Mouse (Mus musculus) midbrain, embryonic 12.5 days (tissue): ENCODE data around the gene Rsad1. TPM values are rescaled to one million over a fixed set of nuclear protein-coding genes. Genes with fewer than 3 reads are reported as not detected.

Experiments used
- ATAC-seq: fragments of 200-750 bp; cut with Nextera tagmentation; 2 replicates; pipeline ENCODE4 v1.8.0; 2017; ENCODE audit warnings: low read depth, moderate TSS enrichment, moderate library complexity; ENCODE audit not compliant: low FRiP score
- H3K27ac ChIP-seq: fragments of 300-500 bp; sonication (generic); replicated peaks from 2 replicates; pipeline ENCODE4 v1.5.1; 2016; ENCODE audit warnings: mild to moderate bottlenecking
- H3K27me3 ChIP-seq: fragments of 300-500 bp; sonication (generic); 2 replicates; pipeline ENCODE4 v1.6.1; 2016; ENCODE audit warnings: mild to moderate bottlenecking
- H3K36me3 ChIP-seq: fragments of 300-500 bp; sonication (generic); 2 replicates; pipeline ENCODE4 v1.6.1; 2016
- H3K4me1 ChIP-seq: fragments of 300-500 bp; sonication (generic); 2 replicates; pipeline ENCODE4 v1.6.1; 2016
- H3K4me2 ChIP-seq: fragments of 300-500 bp; sonication (generic); replicated peaks from 2 replicates; pipeline ENCODE4 v1.6.1; 2016; ENCODE audit warnings: mild to moderate bottlenecking, moderate library complexity
- H3K4me3 ChIP-seq: fragments of 300-500 bp; sonication (generic); 2 replicates; pipeline ENCODE4 v1.5.1; 2016; ENCODE audit warnings: mild to moderate bottlenecking
- H3K9ac ChIP-seq: fragments of 300-500 bp; sonication (generic); replicated peaks from 2 replicates; pipeline ENCODE4 v1.6.1; 2016; ENCODE audit warnings: mild to moderate bottlenecking, moderate library complexity
- H3K9me3 ChIP-seq: fragments of 300-500 bp; sonication (generic); 2 replicates; pipeline ENCODE4 v1.6.1; 2016; ENCODE audit warnings: mild to moderate bottlenecking
- WGBS: fragments of 180-500 bp; shearing (Covaris S2); methylation state at CpG from one replicate; pipeline ENCODE4 v1.1.7; 2016; 5-methylcytosine and 5-hydroxymethylcytosine counted together
- polyA plus RNA-seq: library from polyadenylated mRNA; unstranded; fragments of >200 nt; fragmentation: Nextera tagmentation; extraction: Ambion mirVana; gene quantifications from 2 replicates; pipeline ENCODE4 v1.2.1, GENCODE M21; 2016

The Rsad1 gene
- polyA plus RNA-seq, 1 experiment from 2014 or later = 5.4 TPM

- Histone ChIP-seq H3K27me3 (peaks cover 12% of the 10 kb centered on the region), H3K4me2 (no peak overlapping the region), H3K9me3 (no peaks in the 10 kb centered on the region), H3K27ac (no peak overlapping the region), H3K4me1 (0 out of 2 replicates have a peak, but pooled peaks cover 6% of the 10 kb centered on the region), H3K36me3 (peaks cover 4% of the 10 kb centered on the region; the same call in 1 of the 2 replicates), H3K9ac (no peak overlapping the region), H3K4me3 (no peak overlapping the region)
- 59% methylated on average over 9 of the region's 9 CpGs for WGBS
- ATAC-seq = no peak
Observed at GRCm38 (mm10) chr11:94570612-94571011, 21.6 kb upstream of the Rsad1 start.

- Histone ChIP-seq H3K27me3 (peaks cover 37% of the 10 kb centered on the region), H3K27ac (no peak overlapping the region), H3K9ac (no peak overlapping the region), H3K36me3 (peaks cover 4% of the 10 kb centered on the region; the same call in 1 of the 2 replicates), H3K4me3 (no peak overlapping the region), H3K4me1 (peaks cover 21% of the 10 kb centered on the region), H3K9me3 (no peaks in the 10 kb centered on the region), H3K4me2 (no peak overlapping the region)
- no peak for ATAC-seq
- 89% methylated on average over 7 of the region's 7 CpGs for WGBS
Observed at GRCm38 (mm10) chr11:94567326-94567725, 18.3 kb upstream of the Rsad1 start.

- Histone ChIP-seq H3K4me2 (no peak overlapping the region), H3K27ac (no peak overlapping the region), H3K9ac (no peak overlapping the region), H3K27me3 (peaks cover 37% of the 10 kb centered on the region), H3K4me3 (no peak overlapping the region), H3K36me3 (no peaks in the 10 kb centered on the region), H3K9me3 (no peaks in the 10 kb centered on the region), H3K4me1 (peaks cover 21% of the 10 kb centered on the region)
- no peak for ATAC-seq
- WGBS = 80% methylated on average over 6 of the region's 6 CpGs
Observed at GRCm38 (mm10) chr11:94566534-94566933, 17.5 kb upstream of the Rsad1 start.

- H3K27me3 ChIP-seq = peaks cover 37% of the 10 kb centered on the region
- no peak for ATAC-seq
- no peaks in the 10 kb centered on the region for H3K36me3 ChIP-seq
- peak overlapping the region; percentile 44 for H3K4me2 ChIP-seq
- WGBS = 12% methylated on average over 16 of the region's 16 CpGs
- H3K4me1 ChIP-seq = peaks cover 15% of the 10 kb centered on the region
- H3K4me3 ChIP-seq = peak overlapping the region; percentile 24
- H3K9ac ChIP-seq = no peak overlapping the region
- no peaks in the 10 kb centered on the region for H3K9me3 ChIP-seq
- no peak overlapping the region for H3K27ac ChIP-seq
Observed at GRCm38 (mm10) chr11:94565151-94565479, 16.1 kb upstream of the Rsad1 start.

GRCm38 (mm10) chr11:94564437-94565150 is 15.5 kb upstream of the Rsad1 start, which contains the start of gene Chad:
TSS of gene Chad (plus strand) at chr11:94565047.
- H3K27me3 ChIP-seq = peaks cover 37% of the 10 kb centered on the region
- H3K4me1 ChIP-seq = peaks cover 15% of the 10 kb centered on the region
- ATAC-seq = no peak
- peak within 1 kb of the TSS; percentile 44 for H3K4me2 ChIP-seq
- peak within 1 kb of the TSS; percentile 20; the same call in 1 of the 2 replicates for H3K9ac ChIP-seq
- H3K9me3 ChIP-seq = no peaks in the 10 kb centered on the region
- no peaks in the 10 kb centered on the region for H3K36me3 ChIP-seq
- H3K4me3 ChIP-seq = peak within 1 kb of the TSS; percentile 24
- H3K27ac ChIP-seq = no peak within 1 kb of the TSS
- WGBS = 1% methylated on average over 35 of the region's 35 CpGs

- Histone ChIP-seq H3K27me3 (peaks cover 37% of the 10 kb centered on the region), H3K4me2 (no peak overlapping the region), H3K36me3 (no peaks in the 10 kb centered on the region), H3K27ac (no peak overlapping the region), H3K9me3 (no peaks in the 10 kb centered on the region), H3K9ac (0 out of 2 replicates have a peak overlapping the region, but pooled peaks have one; percentile 20), H3K4me3 (no peak overlapping the region), H3K4me1 (peaks cover 15% of the 10 kb centered on the region)
- WGBS = 52% methylated on average over 5 of the region's 5 CpGs
- ATAC-seq = no peak
Observed at GRCm38 (mm10) chr11:94563821-94564220, 14.8 kb upstream of the Rsad1 start.

- no peak for ATAC-seq
- no peak overlapping the region for H3K9ac ChIP-seq
- H3K4me2 ChIP-seq = no peak overlapping the region
- H3K36me3 ChIP-seq = no peaks in the 10 kb centered on the region
- peaks cover 15% of the 10 kb centered on the region for H3K4me1 ChIP-seq
- no peak overlapping the region for H3K4me3 ChIP-seq
- peaks cover 37% of the 10 kb centered on the region for H3K27me3 ChIP-seq
- WGBS = 89% methylated on average over 5 of the region's 5 CpGs
- no peak overlapping the region for H3K27ac ChIP-seq
- no peaks in the 10 kb centered on the region for H3K9me3 ChIP-seq
Observed at GRCm38 (mm10) chr11:94563383-94563782, 14.3 kb upstream of the Rsad1 start.

- ATAC-seq = no peak
- H3K27ac ChIP-seq = no peak overlapping the region
- no peaks in the 10 kb centered on the region for H3K9me3 ChIP-seq
- 81% methylated on average over 3 of the region's 3 CpGs for WGBS
- H3K4me2 ChIP-seq = no peak overlapping the region
- H3K36me3 ChIP-seq = no peaks in the 10 kb centered on the region
- H3K4me1 ChIP-seq = no peaks in the 10 kb centered on the region
- H3K9ac ChIP-seq = no peak overlapping the region
- H3K4me3 ChIP-seq = no peak overlapping the region
- 0 out of 2 replicates have a peak, but pooled peaks cover under 1% of the 10 kb centered on the region for H3K27me3 ChIP-seq
Observed at GRCm38 (mm10) chr11:94558226-94558625, 9.2 kb upstream of the Rsad1 start.

- Histone ChIP-seq H3K27me3 (no peaks in the 10 kb centered on the region), H3K4me1 (peaks cover 15% of the 10 kb centered on the region), H3K9me3 (peaks cover 3% of the 10 kb centered on the region; the same call in 1 of the 2 replicates), H3K4me2 (no peak overlapping the region), H3K9ac (no peak overlapping the region), H3K4me3 (no peak overlapping the region), H3K36me3 (no peaks in the 10 kb centered on the region), H3K27ac (no peak overlapping the region)
- ATAC-seq = no peak
- 92% methylated on average over 5 of the region's 5 CpGs for WGBS
Observed at GRCm38 (mm10) chr11:94550442-94550744, 1.3 kb upstream of the Rsad1 start.

GRCm38 (mm10) chr11:94549691-94550441 is 811 bp upstream of the Rsad1 start:
- Histone ChIP-seq H3K9me3 (peaks cover 3% of the 10 kb centered on the region; the same call in 1 of the 2 replicates), H3K9ac (no peak overlapping the region), H3K4me2 (no peak overlapping the region), H3K4me3 (no peak overlapping the region), H3K27me3 (no peaks in the 10 kb centered on the region), H3K36me3 (no peaks in the 10 kb centered on the region), H3K27ac (no peak overlapping the region), H3K4me1 (peaks cover 15% of the 10 kb centered on the region)
- ATAC-seq = no peak
- 79% methylated on average over 10 of the region's 10 CpGs for WGBS

- Histone ChIP-seq H3K4me2 (peak overlapping the region; percentile 95), H3K36me3 (no peaks in the 10 kb centered on the region), H3K27me3 (no peaks in the 10 kb centered on the region; the same call in 1 of the 2 replicates), H3K27ac (peak overlapping the region; percentile 79), H3K4me3 (peak overlapping the region; percentile 63), H3K9me3 (peaks cover 3% of the 10 kb centered on the region; the same call in 1 of the 2 replicates), H3K9ac (peak overlapping the region; percentile 60), H3K4me1 (peaks cover 24% of the 10 kb centered on the region)
- ATAC-seq = peak; percentile 57
- 13% methylated on average over 24 of the region's 24 CpGs for WGBS
Observed at GRCm38 (mm10) chr11:94548041-94548784, 842 bp downstream of the Rsad1 start.

GRCm38 (mm10) chr11:94547271-94547670 is 1.8 kb downstream of the Rsad1 start:
- H3K9me3 ChIP-seq = peaks cover 3% of the 10 kb centered on the region; the same call in 1 of the 2 replicates
- no peak overlapping the region for H3K27ac ChIP-seq
- H3K4me2 ChIP-seq = no peak overlapping the region
- no peaks in the 10 kb centered on the region; the same call in 1 of the 2 replicates for H3K27me3 ChIP-seq
- H3K4me1 ChIP-seq = peaks cover 24% of the 10 kb centered on the region
- 95% methylated on average over 6 of the region's 6 CpGs for WGBS
- no peak overlapping the region for H3K9ac ChIP-seq
- H3K4me3 ChIP-seq = no peak overlapping the region
- no peaks in the 10 kb centered on the region for H3K36me3 ChIP-seq
- ATAC-seq = no peak
